Mouse (Mus musculus): ENCODE results near the gene Cbfa2t3.
"Not testable (repeated sequence)": the region's sequence is repeated elsewhere in the genome, so short reads cannot be mapped to it uniquely, and the experiment has no call there.

- not testable (repeated sequence) for TF ChIP-seq CTCF, POLR2A (IDR thresholded peaks at IDR 0.05; ENCODE audit: insufficient read depth, low read depth, low read length)
Observed at GRCm38 (mm10) chr8:122632134-122632533, 66.8 kb downstream of the Cbfa2t3 start.
